Mouse (Mus musculus): ENCODE measurements around the gene Zfp85. TPM values are rescaled to one million over a fixed set of nuclear protein-coding genes. Genes with fewer than 3 reads are reported as not detected.
A peak's percentile ranks its signal among the peaks of the same experiment; 100 is the strongest.
"Not testable (repeated sequence)": the region's sequence is repeated elsewhere in the genome, so short reads cannot be mapped to it uniquely, and the experiment has no call there.

Gene Zfp85
- polyA plus RNA-seq, 1 experiment = 0.92 TPM

DNA sequence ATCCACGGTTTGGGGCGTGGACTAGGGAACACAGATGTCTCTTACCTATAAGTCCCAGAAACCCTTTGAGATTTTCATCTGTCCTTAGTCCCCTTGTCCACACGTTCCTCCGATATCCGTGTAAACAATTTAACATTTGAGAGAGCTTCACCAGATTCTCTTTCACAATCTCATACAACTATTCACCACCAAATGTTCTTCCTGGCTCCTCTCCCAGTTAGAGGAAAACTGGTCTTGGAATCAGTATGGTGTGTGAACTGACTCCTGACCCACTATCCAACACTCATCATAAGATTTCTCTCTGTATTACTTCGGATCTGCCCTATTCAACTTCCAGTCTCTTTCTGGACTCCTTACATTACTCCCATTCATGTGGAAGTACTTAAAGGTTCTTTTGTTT lies 733 bp upstream of the Zfp85 start:
- no peaks in the 10 kb centered on the region; the same call in 1 of the 2 replicates for H3K4me1 ChIP-seq (ENCODE audit: control insufficient read depth, insufficient read depth, low read length)
- TF ChIP-seq POLR2A (IDR thresholded peaks at IDR 0.05; ENCODE audit: borderline replicate concordance, control insufficient read depth, low read depth, low read length) (no peak), CTCF (IDR thresholded peaks at IDR 0.05; ENCODE audit: control insufficient read depth, insufficient read depth, low read length) (no peak)
- WGBS = 82% methylated on average over 6 of the region's 6 CpGs
- no peak overlapping the region for H3K4me3 ChIP-seq (replicated peaks; ENCODE audit: control insufficient read depth, low read depth, low read length)
- H3K27ac ChIP-seq (ENCODE audit: control insufficient read depth, insufficient read depth, low read depth, low read length, poor library complexity) = no peak overlapping the region

DNA sequence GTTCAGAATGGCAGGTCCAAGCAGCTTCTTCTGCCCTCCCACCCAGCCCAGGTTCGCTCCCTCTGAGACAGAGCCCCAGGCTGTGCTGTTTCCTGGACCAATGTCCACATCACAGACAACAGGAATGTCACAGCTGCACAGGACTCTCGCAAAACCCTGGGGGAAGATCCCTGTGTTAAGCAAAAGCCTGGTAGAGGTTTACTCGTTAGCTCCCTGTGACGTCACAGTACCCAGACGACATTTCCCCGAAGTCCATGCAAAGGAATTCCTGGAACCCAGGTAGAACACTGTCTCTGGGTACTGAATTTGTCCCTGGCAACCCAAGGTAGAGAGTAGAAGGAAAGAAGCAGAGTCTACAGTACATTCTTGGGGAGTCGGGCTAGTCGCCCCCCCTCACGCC lies 11.1 kb downstream of the Zfp85 start:
- Histone ChIP-seq H3K4me3 (replicated peaks; ENCODE audit: control insufficient read depth, low read depth, low read length) (no peak overlapping the region), H3K4me1 (ENCODE audit: control insufficient read depth, insufficient read depth, low read length) (no peaks in the 10 kb centered on the region), H3K27ac (ENCODE audit: control insufficient read depth, insufficient read depth, low read depth, low read length, poor library complexity) (no peak overlapping the region)
- 91% methylated on average over 9 of the region's 9 CpGs for WGBS
- TF ChIP-seq CTCF (IDR thresholded peaks at IDR 0.05; ENCODE audit: control insufficient read depth, insufficient read depth, low read length) (no peak), POLR2A (IDR thresholded peaks at IDR 0.05; ENCODE audit: borderline replicate concordance, control insufficient read depth, low read depth, low read length) (no peak)

DNA sequence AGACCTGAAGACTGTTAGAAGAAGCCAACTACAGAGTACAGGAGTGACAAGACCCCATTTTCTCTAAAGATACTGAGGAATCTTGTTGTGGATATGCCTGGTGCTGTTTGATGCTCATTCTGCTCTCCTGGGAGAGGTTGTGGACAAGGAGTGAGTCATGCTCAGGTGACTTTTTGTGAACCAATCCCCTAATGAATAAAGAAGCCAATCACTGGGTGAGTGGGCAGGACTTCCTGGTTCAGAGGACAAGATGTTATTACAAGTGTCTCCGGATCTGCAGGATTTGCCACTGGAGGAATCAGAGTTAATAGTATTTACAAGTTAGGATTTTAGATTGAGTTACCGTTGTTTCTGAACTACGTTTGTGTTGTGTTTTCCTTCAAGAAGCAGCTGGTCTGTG lies 12.1 kb downstream of the Zfp85 start:
- TF ChIP-seq POLR2A (IDR thresholded peaks at IDR 0.05; ENCODE audit: borderline replicate concordance, control insufficient read depth, low read depth, low read length) (no peak), CTCF (IDR thresholded peaks at IDR 0.05; ENCODE audit: control insufficient read depth, insufficient read depth, low read length) (no peak)
- Histone ChIP-seq H3K4me3 (replicated peaks; ENCODE audit: control insufficient read depth, low read depth, low read length) (no peak overlapping the region), H3K27ac (ENCODE audit: control insufficient read depth, insufficient read depth, low read depth, low read length, poor library complexity) (no peak overlapping the region), H3K4me1 (ENCODE audit: control insufficient read depth, insufficient read depth, low read length) (no peaks in the 10 kb centered on the region)
- WGBS = 80% methylated on average over 3 of the region's 3 CpGs

DNA sequence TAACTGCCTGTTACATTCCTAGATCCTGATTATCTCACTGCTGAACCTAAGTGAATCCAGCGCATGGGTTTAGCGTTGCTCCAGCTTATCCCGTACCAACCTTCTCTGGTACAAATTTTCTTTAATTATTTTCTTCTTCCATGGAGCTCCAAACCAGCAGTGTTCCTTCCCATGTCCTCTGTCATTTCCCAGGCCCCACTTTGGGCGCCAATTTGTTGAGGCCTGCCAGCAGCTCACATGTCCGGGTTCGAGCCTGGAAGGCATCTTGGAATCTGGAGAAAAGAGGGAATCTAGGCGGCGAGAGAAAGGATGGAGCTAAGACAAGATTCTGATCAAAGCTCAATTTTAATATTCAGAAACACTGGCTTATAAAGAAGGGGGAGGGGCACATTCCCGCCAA lies 20.6 kb downstream of the Zfp85 start:
- whole genome bisulfite sequencing = 81% methylated on average over 9 of the region's 9 CpGs
- H3K4me1 ChIP-seq (ENCODE audit: control insufficient read depth, insufficient read depth, low read length); H3K27ac ChIP-seq (ENCODE audit: control insufficient read depth, insufficient read depth, low read depth, low read length, poor library complexity); H3K4me3 ChIP-seq (replicated peaks; ENCODE audit: control insufficient read depth, low read depth, low read length): not testable (repeated sequence)

DNA sequence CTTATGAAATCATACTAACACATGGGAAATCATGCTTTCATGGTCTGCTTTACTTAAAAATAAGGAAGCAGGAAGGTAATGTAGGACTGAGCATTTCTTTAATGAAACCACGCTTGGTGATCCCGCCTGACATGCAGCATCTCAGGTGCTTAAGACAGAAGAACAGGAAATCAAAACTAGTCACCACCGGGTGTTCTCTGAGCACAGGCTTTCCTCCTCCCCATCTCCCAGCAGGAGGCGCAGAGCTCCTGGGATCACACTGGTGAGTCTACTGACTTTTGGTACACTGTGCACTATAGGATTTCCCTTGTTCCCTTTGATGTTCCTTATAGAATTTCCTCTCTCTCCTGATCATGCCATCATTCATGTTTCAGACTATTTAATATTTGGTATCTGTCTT lies 25.6 kb downstream of the Zfp85 start:
- H3K4me1 ChIP-seq (ENCODE audit: control insufficient read depth, insufficient read depth, low read length); H3K4me3 ChIP-seq (replicated peaks; ENCODE audit: control insufficient read depth, low read depth, low read length); H3K27ac ChIP-seq (ENCODE audit: control insufficient read depth, insufficient read depth, low read depth, low read length, poor library complexity): not testable (repeated sequence)
- 23% methylated on average over 4 of the region's 4 CpGs for WGBS

DNA sequence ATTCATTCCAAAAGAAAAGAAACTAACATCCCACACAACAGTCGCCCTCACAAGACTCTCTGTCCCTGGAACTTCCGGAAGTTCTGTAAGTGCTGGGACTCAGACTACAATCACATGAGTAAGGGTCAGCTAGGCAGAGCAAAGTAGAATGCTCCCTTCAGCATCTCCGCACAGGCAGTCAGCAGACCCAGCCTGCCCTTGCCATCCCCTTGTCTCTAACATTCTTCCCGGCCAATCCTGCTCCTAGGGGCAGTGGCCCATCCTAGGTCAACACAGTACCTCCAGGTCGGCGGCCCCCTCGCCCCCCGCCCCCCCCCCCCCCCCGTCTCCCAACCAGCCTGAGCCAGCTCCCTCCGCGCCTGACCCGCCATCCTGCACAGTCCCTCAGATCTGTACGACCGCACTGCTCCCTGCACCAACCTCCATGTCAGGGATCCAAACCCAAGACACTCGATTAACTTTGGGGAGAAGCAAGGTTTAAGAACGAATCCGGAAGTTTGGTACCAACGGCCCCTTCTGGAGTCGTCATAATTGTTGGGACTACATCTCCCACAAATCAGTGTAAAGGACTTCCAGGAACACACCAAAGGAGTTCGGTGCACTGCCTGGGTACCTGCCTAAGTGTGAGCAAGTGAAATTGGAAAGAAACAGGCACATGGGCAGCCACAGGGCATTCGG lies 26.2 kb downstream of the Zfp85 start, which contains the start of gene Zfp65:
Zfp65 (minus strand) TSS at position 533 of the 678 bp plus-strand sequence.
- H3K4me3 ChIP-seq (replicated peaks; ENCODE audit: control insufficient read depth, low read depth, low read length) = peak within 1 kb of the TSS; percentile 76
- TF ChIP-seq POLR2A (IDR thresholded peaks at IDR 0.05; ENCODE audit: borderline replicate concordance, control insufficient read depth, low read depth, low read length) (no peak), CTCF (IDR thresholded peaks at IDR 0.05; ENCODE audit: control insufficient read depth, insufficient read depth, low read length) (no peak)
- WGBS = 10% methylated on average over 19 of the region's 21 CpGs
- H3K27ac ChIP-seq (ENCODE audit: control insufficient read depth, insufficient read depth, low read depth, low read length, poor library complexity) = no peak within 1 kb of the TSS
- H3K4me1 ChIP-seq (ENCODE audit: control insufficient read depth, insufficient read depth, low read length) = no peaks in the 10 kb centered on the region; the same call in 1 of the 2 replicates

DNA sequence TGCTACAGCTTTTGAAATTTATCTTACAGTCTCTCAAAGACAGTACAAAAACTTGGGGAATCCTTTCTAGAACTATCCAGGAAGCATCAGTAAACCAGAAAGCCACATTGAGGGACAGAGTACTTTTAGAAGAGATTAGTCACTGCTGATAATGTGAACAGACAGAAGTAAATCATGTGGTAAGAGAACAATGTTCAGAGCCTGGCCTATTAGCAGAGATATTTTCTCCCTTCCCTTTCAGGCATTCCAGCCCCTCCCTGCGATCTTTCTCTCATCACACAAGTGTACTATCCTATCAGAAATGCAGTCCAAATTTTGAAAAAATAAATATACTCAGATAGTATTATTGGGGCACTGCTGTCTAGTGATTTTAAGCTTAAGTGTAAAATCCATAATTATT lies 26.9 kb downstream of the Zfp85 start:
- Histone ChIP-seq H3K4me1 (ENCODE audit: control insufficient read depth, insufficient read depth, low read length) (no peaks in the 10 kb centered on the region; the same call in 1 of the 2 replicates), H3K27ac (ENCODE audit: control insufficient read depth, insufficient read depth, low read depth, low read length, poor library complexity) (no peak overlapping the region), H3K4me3 (replicated peaks; ENCODE audit: control insufficient read depth, low read depth, low read length) (no peak overlapping the region)
- TF ChIP-seq CTCF (IDR thresholded peaks at IDR 0.05; ENCODE audit: control insufficient read depth, insufficient read depth, low read length) = no peak
- no peak for TF ChIP-seq POLR2A (IDR thresholded peaks at IDR 0.05; ENCODE audit: borderline replicate concordance, control insufficient read depth, low read depth, low read length)
- WGBS = 48% methylated on average over 1 of the region's 1 CpGs

DNA sequence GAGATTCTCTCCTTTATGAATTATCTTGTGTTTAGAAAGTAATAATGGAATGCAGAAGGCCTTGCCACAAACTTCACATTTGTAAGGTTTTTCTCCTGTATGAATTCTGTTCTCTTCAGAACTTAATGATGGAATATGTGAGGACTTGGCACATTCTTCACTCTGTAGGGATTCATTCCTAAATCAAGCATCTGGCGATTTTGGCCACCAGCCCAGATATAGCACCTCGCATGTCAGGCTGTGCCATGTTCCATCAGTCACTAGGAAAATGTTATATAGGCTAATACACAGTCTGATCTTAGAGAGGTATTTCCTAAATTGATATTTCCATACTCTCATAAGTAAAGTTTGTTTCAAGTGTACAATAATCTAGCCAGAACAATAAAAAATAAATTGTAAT lies 29.7 kb downstream of the Zfp85 start:
- WGBS = 91% methylated on average over 2 of the region's 2 CpGs

DNA sequence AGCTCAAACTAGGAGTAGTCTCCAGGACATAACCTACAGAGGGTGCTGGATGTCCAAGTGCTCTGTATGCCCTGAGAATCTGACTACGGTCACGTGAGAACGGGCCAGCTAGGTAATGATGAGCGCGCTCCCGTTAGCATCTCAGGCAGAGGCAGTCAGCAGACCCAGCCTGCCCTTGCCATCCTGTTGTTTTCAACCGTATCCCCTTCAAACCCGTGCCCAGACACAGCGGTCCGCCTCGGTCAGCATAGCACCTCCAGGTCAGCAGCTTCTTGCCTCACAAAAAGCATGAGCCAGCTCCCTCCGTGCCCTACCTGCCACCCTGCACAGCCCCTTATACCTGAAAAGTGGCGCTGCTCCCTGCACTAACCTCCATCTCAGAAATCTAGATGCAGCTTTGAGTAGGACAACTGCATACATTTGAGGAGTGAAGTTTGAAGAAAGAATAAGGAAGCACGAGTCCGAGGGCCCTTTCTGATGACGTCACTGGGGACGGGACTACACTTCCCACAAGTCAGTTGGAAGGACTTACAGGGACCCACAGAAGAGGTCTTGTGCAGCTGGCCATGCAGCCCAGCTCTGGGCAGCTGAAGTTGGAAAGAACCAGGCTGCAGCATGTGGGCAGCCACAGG lies 31.1 kb downstream of the Zfp85 start:
- Histone ChIP-seq H3K4me1 (ENCODE audit: control insufficient read depth, insufficient read depth, low read length) (no peaks in the 10 kb centered on the region; the same call in 1 of the 2 replicates), H3K4me3 (replicated peaks; ENCODE audit: control insufficient read depth, low read depth, low read length) (peak overlapping the region; percentile 80), H3K27ac (ENCODE audit: control insufficient read depth, insufficient read depth, low read depth, low read length, poor library complexity) (no peak overlapping the region)
- TF ChIP-seq POLR2A (IDR thresholded peaks at IDR 0.05; ENCODE audit: borderline replicate concordance, control insufficient read depth, low read depth, low read length) (no peak), CTCF (IDR thresholded peaks at IDR 0.05; ENCODE audit: control insufficient read depth, insufficient read depth, low read length) (no peak)
- WGBS = 1% methylated on average over 17 of the region's 17 CpGs

More for the DNA sequence above, 29.7 kb downstream of the Zfp85 start:
- H3K4me1 ChIP-seq (ENCODE audit: control insufficient read depth, insufficient read depth, low read length); H3K27ac ChIP-seq (ENCODE audit: control insufficient read depth, insufficient read depth, low read depth, low read length, poor library complexity); H3K4me3 ChIP-seq (replicated peaks; ENCODE audit: control insufficient read depth, low read depth, low read length): not testable (repeated sequence)

Other genes with a start within 250 kb of the Zfp85 start
- not detected in 2 replicates for gene Gm26965, start 229.1 kb downstream of the Zfp85 start, polyA plus RNA-seq (2011; ENCODE audit: insufficient read depth, insufficient read length, low replicate concordance, missing spikeins)
- 6.6 and 8.2 TPM in 2 replicates for gene Zfp87, start 229.1 kb downstream of the Zfp85 start, polyA plus RNA-seq (2011; ENCODE audit: insufficient read depth, insufficient read length, low replicate concordance, missing spikeins)
- 1.6 and 2.5 TPM in 2 replicates for gene Zfp748, start 201.4 kb downstream of the Zfp85 start, polyA plus RNA-seq (2011; ENCODE audit: insufficient read depth, insufficient read length, low replicate concordance, missing spikeins)
- 1.7 and 4.1 TPM in 2 replicates for gene Zfp729b, start 145.5 kb downstream of the Zfp85 start, polyA plus RNA-seq (2011; ENCODE audit: insufficient read depth, insufficient read length, low replicate concordance, missing spikeins)
- not detected in 2 replicates for gene Gm49345, start 117.5 kb downstream of the Zfp85 start, polyA plus RNA-seq (2011; ENCODE audit: insufficient read depth, insufficient read length, low replicate concordance, missing spikeins)
- 0.83 and 8.7 TPM in 2 replicates for gene Zfp729a, start 117.4 kb downstream of the Zfp85 start, polyA plus RNA-seq (2011; ENCODE audit: insufficient read depth, insufficient read length, low replicate concordance, missing spikeins)
- gene Zfp738, start 68.2 kb downstream of the Zfp85 start, polyA plus RNA-seq (2011; ENCODE audit: insufficient read depth, insufficient read length, low replicate concordance, missing spikeins) = 1.9 and 11.3 TPM in 2 replicates
- 2.2 and 4.5 TPM in 2 replicates for gene Zfp65, start 26.1 kb downstream of the Zfp85 start, polyA plus RNA-seq (2011; ENCODE audit: insufficient read depth, insufficient read length, low replicate concordance, missing spikeins)
- 1.8 and 2.5 TPM in 2 replicates for gene Zfp493, start 24.5 kb upstream of the Zfp85 start, polyA plus RNA-seq (2011; ENCODE audit: insufficient read depth, insufficient read length, low replicate concordance, missing spikeins)
- gene Zfp273, start 58.5 kb upstream of the Zfp85 start, polyA plus RNA-seq (2011; ENCODE audit: insufficient read depth, insufficient read length, low replicate concordance, missing spikeins) = 1.4 and 2.8 TPM in 2 replicates
- gene Gm10037, start 75.9 kb upstream of the Zfp85 start, polyA plus RNA-seq (2011; ENCODE audit: insufficient read depth, insufficient read length, low replicate concordance, missing spikeins) = 10.4 TPM in 1 of 2 replicates, not detected in the other
- not detected in 2 replicates for gene BC048507, start 108.1 kb upstream of the Zfp85 start, polyA plus RNA-seq (2011; ENCODE audit: insufficient read depth, insufficient read length, low replicate concordance, missing spikeins)

All from bone marrow, adult 2 months (tissue).